ENCODE assay signal across 8 mouse cellular contexts in the genomic region with DNA sequence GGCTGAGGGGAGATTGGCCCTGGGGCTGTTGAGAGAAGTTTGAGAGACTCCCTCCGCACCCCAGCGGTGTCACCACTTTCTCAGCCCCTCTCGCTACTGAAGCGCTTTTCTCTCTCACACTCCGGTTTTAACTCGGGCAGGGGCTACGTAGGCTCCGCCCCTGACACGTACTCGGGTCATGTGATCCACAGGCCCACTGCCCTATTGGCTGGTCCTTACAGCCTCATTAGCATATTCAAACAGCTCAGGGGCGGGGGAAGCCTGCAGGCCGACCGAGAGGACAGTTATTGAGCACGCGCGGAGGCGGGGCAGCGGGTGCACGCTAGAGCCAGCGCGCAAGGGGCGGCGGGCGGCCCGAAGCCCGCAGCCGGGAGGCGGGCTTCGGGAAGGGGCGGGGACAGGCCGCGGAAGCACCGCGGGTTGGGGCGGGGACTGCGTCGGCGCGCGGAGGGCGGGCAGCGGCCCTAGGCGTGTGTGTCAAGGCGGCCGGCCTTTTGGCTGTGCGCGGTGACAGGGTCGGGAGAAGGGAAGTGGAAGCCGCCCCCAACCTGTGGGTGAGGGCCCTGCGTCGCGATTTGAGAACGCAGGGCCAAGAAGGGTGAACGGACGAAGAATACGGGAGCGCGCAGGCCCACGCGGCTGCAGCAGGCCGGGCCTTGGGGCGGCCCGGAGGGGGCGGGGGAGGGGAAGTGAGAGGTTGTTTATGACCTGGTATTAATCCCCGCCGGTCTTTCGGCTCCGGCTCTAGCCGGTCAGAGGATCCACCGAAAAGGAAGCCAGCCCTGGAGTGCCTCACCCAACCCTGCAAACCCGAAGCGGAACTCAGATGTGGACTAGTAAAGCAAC. TPM values are rescaled to one million over a fixed set of nuclear protein-coding genes. Genes with fewer than 3 reads are reported as not detected.
DNase-seq lines count a peak whose midpoint lies in the region; ATAC-seq and TF ChIP-seq lines count a peak whose summit lies in the region.

Ints6 (minus strand) TSS at position 134 of the 846 bp plus-strand sequence.

- H3K4me1 ChIP-seq in hindbrain, embryonic 10.5 days (replicated peaks), result peaks cover 23% of the 10 kb centered on the region
- peaks cover 5% of the 10 kb centered on the region; the same call in 1 of the 2 replicates for H3K4me1 ChIP-seq in lung, postnatal 0 days (ENCODE audit: insufficient read depth, low read depth, low read length)

- no peak; the same call in 1 of the 2 replicates for TF ChIP-seq CTCF in lung, postnatal 0 days (IDR thresholded peaks at IDR 0.05)

- peak; percentile 99 for DNase-seq in MN1 (ENCODE audit: low spot score)
- peak; percentile 100 for DNase-seq in cerebellum, adult 9-10 months
- peak; percentile 99 for DNase-seq in hindbrain, embryonic 10.5 days (ENCODE audit: low spot score)
- peak; percentile 100 for DNase-seq in layer of hippocampus, adult 9-11 months
- peak; percentile 100 for DNase-seq in lung, postnatal 0 days (ENCODE audit: low spot score)
- DNase-seq in ovary, postnatal 14 days (ENCODE audit: low spot score), result peak; percentile 94
- DNase-seq in thymus, postnatal 14 days, result peak; percentile 98

- under 1% methylated on average over 72 of the region's 72 CpGs for WGBS in hindbrain, embryonic 10.5 days
- 0% methylated on average over 48 of the region's 72 CpGs for WGBS in lung, postnatal 0 days

- peak within 1 kb of the TSS; percentile 98 for H3K27ac ChIP-seq in hindbrain, embryonic 10.5 days
- H3K27ac ChIP-seq in lung, postnatal 0 days (ENCODE audit: low read length), result peak within 1 kb of the TSS; percentile 100

- no peaks in the 10 kb centered on the region for H3K27me3 ChIP-seq in hindbrain, embryonic 10.5 days (ENCODE audit: insufficient read depth, poor library complexity, severe bottlenecking)
- no peaks in the 10 kb centered on the region for H3K27me3 ChIP-seq in lung, postnatal 0 days (replicated peaks; ENCODE audit: insufficient read depth, low read length)

- no peak for TF ChIP-seq EP300 in lung, postnatal 0 days (IDR thresholded peaks at IDR 0.05)

- H3K9ac ChIP-seq in lung, postnatal 0 days (replicated peaks; ENCODE audit: low read depth), result peak within 1 kb of the TSS; percentile 99

- peaks cover 9% of the 10 kb centered on the region for H3K36me3 ChIP-seq in hindbrain, embryonic 10.5 days
- H3K36me3 ChIP-seq in lung, postnatal 0 days (ENCODE audit: insufficient read depth, low read length), result 0 out of 2 replicates have a peak, but pooled peaks cover 6% of the 10 kb centered on the region

- H3K9me3 ChIP-seq in hindbrain, embryonic 10.5 days, result no peaks in the 10 kb centered on the region
- H3K9me3 ChIP-seq in lung, postnatal 0 days (ENCODE audit: low read length), result no peaks in the 10 kb centered on the region

- H3K4me3 ChIP-seq in hindbrain, embryonic 10.5 days, result peak within 1 kb of the TSS; percentile 90
- H3K4me3 ChIP-seq in lung, postnatal 0 days (ENCODE audit: low read depth, low read length), result peak within 1 kb of the TSS; percentile 97

- ATAC-seq in frontal cortex, adult (ENCODE audit: low TSS enrichment), result peak; percentile 88
- ATAC-seq in lung, postnatal 0 days, result peak; percentile 95

- H3K4me2 ChIP-seq in lung, postnatal 0 days (replicated peaks; ENCODE audit: low read depth, low read length), result peak within 1 kb of the TSS; percentile 93

RNA-seq across cellular contexts. Expression of gene Ints6, which starts in this region (rescaled TPM):
- 17.7 and 20.5 TPM in 2 replicates for polyA plus RNA-seq in hindbrain, embryonic 10.5 days (2016; fragmentation: Nextera tagmentation; extraction: Ambion mirVana)
- 9.8 and 11.5 TPM in 2 replicates for polyA plus RNA-seq in lung, postnatal 0 days (2015; fragmentation: Nextera tagmentation; extraction: Ambion mirVana)

Comparison
In these comparisons a context has a peak if more than half of its experiments do, and no peak if none do; other contexts are left out.
1. Peak in every context shown above with its lines: DNase-seq, ATAC-seq, H3K4me3 ChIP-seq and H3K27ac ChIP-seq.